Mouse (Mus musculus) liver, embryonic 14.5 days (tissue): Measurements from ENCODE around the gene Rabgap1l.

Experiments used
- CTCF ChIP-seq: IDR thresholded peaks from 2 replicates; pipeline ENCODE4 v1.5.1; 2016; ENCODE audit warnings: antibody characterized with exemption, low read depth, control low read depth
- EP300 ChIP-seq: IDR thresholded peaks from 2 replicates; pipeline ENCODE4 v1.6.1; 2016; ENCODE audit warnings: antibody characterized with exemption, low read depth

DNA sequence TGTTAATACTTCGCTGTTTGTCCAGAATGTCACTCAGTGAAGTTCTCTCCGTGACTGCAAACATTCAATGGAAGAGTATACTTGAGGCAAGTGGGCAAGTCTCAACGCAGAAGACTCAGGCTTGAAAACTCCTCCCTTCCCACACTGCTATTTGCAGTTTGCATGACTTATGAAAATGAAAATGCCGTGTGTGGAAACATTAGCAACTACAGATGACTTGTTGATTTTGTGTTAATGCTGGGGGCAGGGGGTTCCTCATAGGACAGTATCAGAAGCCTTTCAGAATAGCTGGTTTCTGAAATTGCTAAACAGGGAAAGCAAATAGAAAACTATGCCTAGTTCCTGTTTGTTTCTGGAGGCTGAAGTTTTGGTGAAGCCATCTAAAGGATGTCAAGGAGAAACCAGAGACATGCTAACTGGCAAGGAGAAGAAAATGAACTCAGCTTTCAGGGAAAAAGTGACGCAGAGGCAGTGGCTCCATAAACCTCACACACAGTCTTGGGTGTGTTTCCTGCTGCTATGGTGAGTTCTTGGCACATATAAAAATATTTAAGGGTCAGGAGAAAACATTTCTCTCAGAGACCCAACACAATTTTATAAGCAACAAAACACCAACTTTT, 541.5 kb downstream of the Rabgap1l start:
- no peak for TF ChIP-seq CTCF
- TF ChIP-seq EP300: no peak
